Mouse (Mus musculus): ENCODE data around the gene Dll3.

Dll3 gene

DNA sequence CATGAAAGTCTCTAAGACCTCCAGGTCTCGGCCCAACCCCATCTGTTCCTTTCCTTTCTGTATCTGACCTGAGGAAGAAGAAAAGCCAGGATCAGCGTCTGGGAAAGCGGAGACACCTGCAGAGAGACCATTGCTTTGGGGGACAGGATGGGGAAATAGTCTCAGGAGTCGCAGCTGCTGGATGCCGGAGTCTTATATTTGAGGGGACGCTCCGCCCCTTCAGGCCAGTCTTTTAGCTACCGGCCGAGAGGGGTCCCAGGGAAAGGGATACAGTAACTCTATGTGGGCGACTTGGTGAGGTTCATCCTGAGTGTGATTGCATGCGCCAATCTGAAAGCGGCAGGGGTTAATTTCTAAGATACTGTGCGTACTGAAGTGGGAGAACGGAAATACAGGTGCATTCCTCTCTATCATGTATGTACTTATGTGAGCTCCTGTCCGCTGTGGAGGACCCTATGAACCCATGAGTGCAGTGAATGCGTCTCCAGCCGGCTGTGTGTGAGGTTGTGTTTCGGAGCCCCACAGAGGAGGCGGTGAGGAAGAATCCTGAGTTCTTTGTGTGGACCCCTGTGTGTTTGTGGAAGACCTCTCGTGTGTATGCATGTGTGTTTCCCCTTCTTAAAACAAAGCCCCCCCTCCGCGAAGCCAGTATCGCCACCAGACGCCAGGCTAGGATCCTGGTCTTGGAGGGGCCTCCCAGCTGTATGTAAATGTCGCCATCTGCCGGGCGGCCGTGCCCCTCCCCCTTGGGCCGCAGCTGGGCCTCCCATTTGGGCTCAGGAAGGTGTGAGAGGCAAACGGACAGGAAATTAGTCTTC is at the start of gene Dll3:
Gene Dll3, minus strand, starts transcription at position 623 of the 818 bp plus-strand sequence.
- DNase-seq, result peak; percentile 57 to 59

- DNase-seq, result no peak
These were observed 49.7 kb upstream of the Dll3 start for GRCm38 (mm10) chr7:28351676-28352191.

DNA sequence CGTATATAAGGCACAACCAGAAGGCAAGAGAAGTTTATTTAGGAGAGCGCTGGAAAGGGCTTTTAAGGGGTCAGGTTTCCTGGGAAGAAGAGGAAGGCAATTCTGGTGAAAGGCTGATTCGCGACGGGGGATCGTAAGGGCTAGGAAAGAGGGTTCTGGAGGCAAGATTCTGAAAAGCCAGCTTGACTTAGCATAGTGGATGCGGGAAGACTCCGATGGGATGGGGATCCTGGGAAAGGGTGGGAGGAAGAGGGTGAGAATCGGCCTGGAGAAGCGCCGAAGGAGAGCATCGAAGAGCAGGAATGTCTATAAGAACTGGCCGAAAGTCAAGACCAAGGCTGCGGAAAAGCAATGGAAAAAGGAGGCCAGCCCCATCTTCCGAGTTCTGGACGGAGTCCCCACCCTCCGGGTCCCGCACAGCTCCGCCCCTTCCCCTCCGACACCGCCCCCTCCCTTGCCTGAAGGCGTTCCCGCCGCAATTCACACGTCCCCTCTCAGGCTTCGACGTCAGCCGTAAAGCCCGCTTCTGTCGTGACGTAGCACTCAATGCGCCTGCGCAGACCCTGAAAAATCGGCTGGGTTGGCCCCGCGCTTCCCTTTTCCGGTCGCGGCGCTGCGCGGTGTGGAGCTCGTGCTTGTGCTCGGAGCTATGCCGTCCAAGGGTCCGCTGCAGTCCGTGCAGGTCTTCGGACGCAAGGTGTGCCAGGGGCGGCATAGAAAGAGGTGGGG is 48.3 kb upstream of the Dll3 start, which contains the start of gene Rps16:
Gene Rps16, plus strand, starts transcription at position 498 of the 729 bp plus-strand sequence.
- DNase-seq, result peak; percentile 96 to 97

- DNase-seq, result no peak
These were observed 46.6 kb upstream of the Dll3 start for GRCm38 (mm10) chr7:28348601-28349000.

DNA sequence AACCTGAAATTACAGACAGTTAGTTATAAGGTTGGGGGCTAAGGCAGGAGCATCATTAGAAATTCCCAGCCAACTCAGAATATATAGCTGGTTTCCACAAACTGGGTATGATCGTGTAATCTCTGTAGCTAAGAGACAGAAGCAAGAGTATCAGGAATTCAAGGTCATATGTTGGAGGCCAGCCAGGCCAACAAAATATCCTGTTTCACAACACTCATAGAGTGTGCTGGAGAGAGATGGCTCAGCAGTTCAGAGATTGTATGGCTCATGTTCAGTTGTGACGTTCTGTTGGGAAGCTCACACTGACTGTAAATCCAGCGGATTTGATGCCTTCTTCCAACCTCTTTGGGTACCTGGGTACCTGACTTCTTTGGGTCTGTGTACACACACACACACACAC is 45.7 kb upstream of the Dll3 start:
- no peak for DNase-seq

DNA sequence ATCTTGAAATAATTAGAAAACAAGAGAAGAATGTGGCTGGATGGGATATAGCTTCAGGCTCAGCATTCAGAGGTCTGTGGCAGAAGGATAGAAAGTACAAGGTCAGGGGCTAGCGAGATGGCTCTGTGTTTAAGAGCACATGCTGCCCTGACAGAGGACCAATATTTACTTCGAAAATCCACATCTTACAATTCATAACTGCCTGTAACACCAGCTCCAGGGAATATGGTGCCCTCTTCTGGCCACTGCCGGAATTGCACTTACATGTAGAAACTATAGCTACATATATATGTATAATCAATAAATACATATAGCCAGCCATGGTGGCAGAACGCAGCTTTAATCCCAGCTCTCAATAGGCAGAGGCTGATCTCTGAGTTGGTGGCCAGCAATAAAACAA is 42.6 kb upstream of the Dll3 start:
- peak; percentile 85 to 86 for DNase-seq

DNA sequence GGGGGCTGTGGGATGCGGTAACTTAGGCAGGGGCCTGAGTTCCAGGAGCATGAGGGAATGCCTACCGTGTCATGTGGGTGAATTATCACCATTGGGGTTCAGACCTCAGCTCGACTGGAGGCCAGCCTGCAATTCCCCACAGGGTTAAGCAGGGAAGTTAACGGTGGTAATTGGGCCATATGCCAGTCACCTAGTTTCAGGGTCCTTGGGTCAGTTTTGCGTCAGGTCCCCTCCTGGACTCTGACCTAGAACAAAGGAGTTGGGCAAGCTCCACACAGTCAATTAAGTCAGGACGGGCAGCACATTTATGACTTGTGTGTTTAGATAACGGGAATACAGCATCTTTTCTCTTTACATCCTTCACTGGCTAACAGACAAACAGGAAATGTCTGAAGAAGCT is 39.3 kb upstream of the Dll3 start:
- no peak for DNase-seq

DNA sequence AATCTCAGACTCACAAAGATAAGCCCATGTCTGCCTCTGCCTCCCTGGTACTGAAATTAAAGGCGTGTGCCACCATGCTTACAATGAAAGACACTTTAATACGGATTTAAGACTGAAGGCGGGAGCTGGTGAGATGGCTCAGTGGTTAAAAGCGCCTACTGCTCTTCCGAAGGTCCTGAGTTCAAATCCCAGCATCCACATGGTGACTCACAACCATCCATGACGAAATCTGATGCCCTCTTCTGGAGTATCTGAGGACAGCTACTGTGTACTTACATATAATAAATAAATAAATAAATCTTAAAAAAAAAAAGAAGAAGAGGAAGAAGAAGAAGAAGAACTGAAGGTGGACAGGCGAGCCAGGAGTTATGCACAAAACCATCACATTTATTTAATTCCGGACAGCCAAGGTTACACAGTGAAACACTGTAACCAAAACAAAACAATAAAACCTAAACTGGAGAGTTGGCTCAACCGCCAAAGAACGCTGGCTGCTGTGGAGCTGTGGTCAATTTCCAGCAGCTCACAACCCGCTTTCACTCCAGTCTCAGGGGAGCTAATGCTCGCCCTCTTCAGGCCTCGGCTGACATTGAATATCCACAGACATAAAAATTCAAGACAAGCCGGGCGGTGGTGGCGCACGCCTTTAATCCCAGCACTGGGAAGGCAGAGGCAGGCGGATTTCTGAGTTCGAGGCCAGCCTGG is 37.3 kb upstream of the Dll3 start:
- peak; percentile 71 to 72 for DNase-seq

- DNase-seq, result peak; percentile 94
These were observed 36.3 kb upstream of the Dll3 start, which contains the start of gene Supt5 for GRCm38 (mm10) chr7:28338108-28338998. TSS of gene Supt5 (minus strand) at chr7:28338746.

- DNase-seq, result no peak
These were observed 33.4 kb upstream of the Dll3 start for GRCm38 (mm10) chr7:28335471-28335870.

- DNase-seq, result no peak
These were observed 32.5 kb upstream of the Dll3 start for GRCm38 (mm10) chr7:28334534-28334933.

- DNase-seq, result no peak
These were observed 26.2 kb upstream of the Dll3 start for GRCm38 (mm10) chr7:28328260-28328659.

DNA sequence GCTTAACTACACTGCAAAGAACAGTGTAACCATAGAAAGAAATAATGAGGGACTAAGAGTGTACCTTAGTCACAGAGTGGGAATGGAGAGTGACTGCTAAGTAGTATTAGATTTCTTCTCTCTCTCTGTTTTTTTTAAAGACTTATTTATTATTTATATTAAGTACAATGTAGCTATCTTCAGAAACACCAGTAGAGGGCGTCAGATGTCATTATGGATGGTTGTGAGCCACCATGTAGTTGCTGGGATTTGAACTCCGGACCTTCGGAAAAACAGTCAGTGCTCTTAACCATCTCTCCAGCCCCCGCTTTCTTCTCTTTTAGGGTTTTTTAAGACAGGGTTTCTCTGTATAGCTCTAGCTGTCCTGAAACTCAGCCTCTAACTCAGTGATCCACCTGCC is 24.4 kb upstream of the Dll3 start:
- DNase-seq, result peak in 1 of 2 experiments; percentile 12

GRCm38 (mm10) chr7:28325293-28325692 is 23.3 kb upstream of the Dll3 start:
- DNase-seq, result no peak

GRCm38 (mm10) chr7:28321974-28322720 is 20.1 kb upstream of the Dll3 start:
- DNase-seq, result no peak

DNA sequence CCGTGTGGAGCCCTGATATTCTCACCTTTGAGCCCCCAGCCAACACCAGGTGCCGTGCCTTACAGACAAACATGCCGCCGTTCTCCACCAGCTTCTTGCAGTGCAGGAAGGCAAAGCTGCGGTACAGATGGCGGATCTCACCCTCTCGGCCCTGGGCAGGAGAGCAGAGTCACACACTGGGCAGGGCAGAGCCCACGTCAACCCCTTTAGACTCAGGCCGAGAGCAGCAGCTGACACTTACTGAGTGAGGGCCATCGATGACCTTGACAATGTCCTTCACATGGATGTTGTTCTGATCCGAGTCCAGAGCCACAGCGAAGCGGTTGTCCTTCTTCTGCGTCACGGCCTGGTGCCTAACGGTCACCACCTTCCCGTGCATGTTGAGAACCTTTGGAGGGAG is 16.7 kb upstream of the Dll3 start:
- DNase-seq, result no peak

DNA sequence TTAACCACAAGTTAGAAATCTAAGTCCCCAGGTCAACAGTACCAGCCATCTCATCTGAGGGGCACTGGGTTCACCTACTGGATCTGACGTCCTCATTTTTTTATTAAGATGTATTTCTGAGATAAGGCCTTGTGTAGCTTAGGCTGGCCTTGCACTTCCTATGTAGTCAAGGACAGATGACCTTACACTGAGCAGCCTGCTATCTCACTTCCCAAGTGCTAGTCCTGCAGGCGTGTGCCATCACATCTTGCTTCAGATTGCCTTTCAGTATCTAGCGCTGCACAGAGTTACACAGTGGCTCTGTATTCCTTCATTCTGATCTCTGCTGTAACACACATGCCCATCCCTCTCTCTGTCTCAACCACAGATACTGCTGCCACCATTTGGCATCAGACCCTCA is 16.0 kb upstream of the Dll3 start:
- DNase-seq, result no peak

GRCm38 (mm10) chr7:28311926-28312543 is 10.0 kb upstream of the Dll3 start, which contains the start of gene Timm50:
TSS of gene Timm50 (minus strand) at chr7:28312072.
- DNase-seq, result peak; percentile 96

DNA sequence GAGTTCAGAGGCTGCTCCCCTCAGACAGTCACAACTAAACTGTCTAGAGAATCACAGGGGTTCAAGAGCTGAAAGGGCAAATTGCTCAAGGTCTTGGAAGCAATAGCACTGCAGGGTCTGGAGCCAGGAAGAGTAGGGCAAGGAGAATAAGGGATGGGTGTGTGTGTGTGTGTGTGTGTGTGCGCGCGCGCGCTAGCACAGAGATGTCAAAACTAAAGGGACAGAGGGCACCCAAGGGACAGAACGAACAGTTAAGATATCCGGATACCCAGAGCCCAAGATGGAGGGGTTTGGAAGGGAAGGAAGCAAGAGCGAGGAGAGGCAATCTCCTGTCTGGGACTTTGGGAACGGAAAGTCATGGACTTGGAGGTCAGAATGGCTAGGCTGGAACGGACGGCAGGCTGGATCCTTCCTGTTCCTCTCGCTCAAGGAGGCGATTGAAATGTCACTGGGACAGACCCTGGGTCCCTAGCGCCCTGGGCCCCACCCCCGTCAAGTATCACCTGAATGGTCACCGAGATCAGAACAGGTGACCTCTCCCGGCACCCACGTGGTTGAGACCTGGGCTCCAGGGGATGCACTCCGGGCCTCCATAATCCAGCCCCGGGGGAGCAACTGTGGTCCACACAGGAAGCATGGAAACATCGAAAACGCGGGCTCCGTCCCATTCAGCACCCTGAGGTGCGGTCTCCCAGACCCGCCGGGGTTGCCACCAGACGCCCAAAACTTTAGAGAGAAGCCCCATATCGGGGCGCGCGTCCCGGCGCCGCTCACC is 9.3 kb upstream of the Dll3 start:
- peak in 1 of 2 experiments; percentile 4 for DNase-seq

- no peak for DNase-seq
These were observed 7.7 kb upstream of the Dll3 start for GRCm38 (mm10) chr7:28309737-28310136.
